Mouse (Mus musculus): ENCODE measurements around the gene C1galt1c1. TPM values are rescaled to one million over a fixed set of nuclear protein-coding genes. Genes with fewer than 3 reads are reported as not detected.

C1galt1c1 gene
- polyA plus RNA-seq, 1 experiment from 2014 or later, result 32.8 TPM

GRCm38 (mm10) chrX:38600177-38600994 lies 34.5 kb downstream of the C1galt1c1 start, which contains the start of gene Mcts1:
TSS of gene Mcts1 (plus strand) at chrX:38600578.
- Histone ChIP-seq H3K36me3 (no peaks in the 10 kb centered on the region), H3K27me3 (no peaks in the 10 kb centered on the region), H3K27ac (peak within 1 kb of the TSS; percentile 85), H3K9ac (peak within 1 kb of the TSS; percentile 70), H3K4me1 (replicated peaks) (no peaks in the 10 kb centered on the region), H3K4me2 (peak within 1 kb of the TSS; percentile 57), H3K9me3 (no peaks in the 10 kb centered on the region), H3K4me3 (peak within 1 kb of the TSS; percentile 47)
- 23% methylated on average over 26 of the region's 26 CpGs for WGBS
- peak; percentile 92 for ATAC-seq (ENCODE audit: low FRiP score)

GRCm38 (mm10) chrX:38593180-38593889 lies 41.6 kb downstream of the C1galt1c1 start:
- H3K9me3 ChIP-seq, result no peaks in the 10 kb centered on the region
- WGBS, result 71% methylated on average over 5 of the region's 5 CpGs
- no peaks in the 10 kb centered on the region for H3K27me3 ChIP-seq
- H3K27ac ChIP-seq, result no peak overlapping the region
- no peak overlapping the region for H3K4me2 ChIP-seq
- H3K36me3 ChIP-seq, result no peaks in the 10 kb centered on the region
- ATAC-seq (ENCODE audit: low FRiP score), result no peak
- no peak overlapping the region for H3K4me3 ChIP-seq
- H3K9ac ChIP-seq, result no peak overlapping the region
- H3K4me1 ChIP-seq (replicated peaks), result no peaks in the 10 kb centered on the region

- WGBS, result 84% methylated on average over 3 of the region's 3 CpGs
- H3K9ac ChIP-seq, result no peak overlapping the region
- H3K9me3 ChIP-seq, result no peaks in the 10 kb centered on the region
- no peak overlapping the region for H3K4me2 ChIP-seq
- no peak for ATAC-seq (ENCODE audit: low FRiP score)
- no peaks in the 10 kb centered on the region for H3K4me1 ChIP-seq (replicated peaks)
- no peaks in the 10 kb centered on the region for H3K36me3 ChIP-seq
- no peak overlapping the region for H3K27ac ChIP-seq
- no peak overlapping the region for H3K4me3 ChIP-seq
- no peaks in the 10 kb centered on the region for H3K27me3 ChIP-seq
Observed at GRCm38 (mm10) chrX:38591749-38592148, 43.1 kb downstream of the C1galt1c1 start.

GRCm38 (mm10) chrX:38589827-38590226 lies 45.1 kb downstream of the C1galt1c1 start:
- Histone ChIP-seq H3K27me3 (no peaks in the 10 kb centered on the region), H3K4me3 (no peak overlapping the region), H3K27ac (no peak overlapping the region), H3K9me3 (no peaks in the 10 kb centered on the region), H3K9ac (no peak overlapping the region), H3K4me1 (replicated peaks) (no peaks in the 10 kb centered on the region), H3K36me3 (no peaks in the 10 kb centered on the region), H3K4me2 (no peak overlapping the region)
- WGBS, result 54% methylated on average over 4 of the region's 4 CpGs
- ATAC-seq (ENCODE audit: low FRiP score), result no peak

GRCm38 (mm10) chrX:38583261-38583660 lies 51.6 kb downstream of the C1galt1c1 start:
- no peak overlapping the region for H3K4me2 ChIP-seq
- no peaks in the 10 kb centered on the region for H3K4me1 ChIP-seq (replicated peaks)
- no peaks in the 10 kb centered on the region for H3K36me3 ChIP-seq
- H3K27ac ChIP-seq, result no peak overlapping the region
- no peak for ATAC-seq (ENCODE audit: low FRiP score)
- H3K9me3 ChIP-seq, result no peaks in the 10 kb centered on the region
- no peak overlapping the region for H3K4me3 ChIP-seq
- H3K27me3 ChIP-seq, result no peaks in the 10 kb centered on the region
- H3K9ac ChIP-seq, result no peak overlapping the region

GRCm38 (mm10) chrX:38581140-38581539 lies 53.7 kb downstream of the C1galt1c1 start:
- H3K4me1 ChIP-seq (replicated peaks), result no peaks in the 10 kb centered on the region
- H3K9me3 ChIP-seq, result no peaks in the 10 kb centered on the region
- H3K36me3 ChIP-seq, result no peaks in the 10 kb centered on the region
- ATAC-seq (ENCODE audit: low FRiP score), result no peak
- no peak overlapping the region for H3K4me2 ChIP-seq
- H3K4me3 ChIP-seq, result no peak overlapping the region
- H3K27me3 ChIP-seq, result no peaks in the 10 kb centered on the region
- WGBS, result 100% methylated on average over 1 of the region's 1 CpGs
- no peak overlapping the region for H3K9ac ChIP-seq
- H3K27ac ChIP-seq, result no peak overlapping the region

Other genes with a start within 250 kb of the C1galt1c1 start
- 61.3 and 66.0 TPM in 2 replicates for gene Lamp2, start 178.6 kb downstream of the C1galt1c1 start, polyA plus RNA-seq (2015; fragmentation: Nextera tagmentation; extraction: Ambion mirVana)
- gene Cul4b, start 58.9 kb downstream of the C1galt1c1 start, polyA plus RNA-seq (2015; fragmentation: Nextera tagmentation; extraction: Ambion mirVana), result 19.4 and 20.3 TPM in 2 replicates
- 188 TPM in 2 replicates for gene Mcts1, start 34.5 kb downstream of the C1galt1c1 start, polyA plus RNA-seq (2015; fragmentation: Nextera tagmentation; extraction: Ambion mirVana)
- gene 6030498E09Rik, start 137.6 kb upstream of the C1galt1c1 start, polyA plus RNA-seq (2015; fragmentation: Nextera tagmentation; extraction: Ambion mirVana), result not detected in 2 replicates